Mouse (Mus musculus): ENCODE results near the gene Rhog.

GRCm38 (mm10) chr7:102302471-102302870 lies 46.6 kb upstream of the Rhog start:
- TF ChIP-seq CTCF (IDR thresholded peaks at IDR 0.05; ENCODE audit: extremely low read depth, insufficient read depth, insufficient read length, insufficient replicate concordance) (no peak), POLR2A (IDR thresholded peaks at IDR 0.05; ENCODE audit: low read depth, low read length) (no peak)
